Mouse (Mus musculus) embryonic facial prominence, embryonic 11.5 days (tissue): ENCODE data around the gene Ptgfrn. TPM values are rescaled to one million over a fixed set of nuclear protein-coding genes. Genes with fewer than 3 reads are reported as not detected.

Experiments used
- ATAC-seq: fragments of 200-750 bp; cut with Nextera tagmentation; replicated peaks from 2 replicates; pipeline ENCODE4 v1.8.0; 2017; ENCODE audit warnings: low read depth; ENCODE audit not compliant: insufficient number of reproducible peaks, low FRiP score, low TSS enrichment
- DNase-seq: peaks from one replicate; pipeline ENCODE4 v3.0.0-alpha.2; 2015; ENCODE audit warnings: low spot score
- H3K27ac ChIP-seq: fragments of 300-500 bp; sonication (generic); replicated peaks from 2 replicates; pipeline ENCODE4 v1.5.1; 2014; ENCODE audit warnings: mild to moderate bottlenecking, low read depth, low read length, control low read depth
- H3K27me3 ChIP-seq: fragments of 300-500 bp; sonication (generic); 2 replicates; pipeline ENCODE4 v1.6.1; 2014; ENCODE audit warnings: mild to moderate bottlenecking, low read length, moderate library complexity, mixed read lengths; ENCODE audit not compliant: control insufficient read depth, insufficient read depth
- H3K36me3 ChIP-seq: fragments of 300-500 bp; sonication (generic); replicated peaks from 2 replicates; pipeline ENCODE4 v1.6.1; 2014; ENCODE audit warnings: low read depth, mild to moderate bottlenecking, low read length, moderate library complexity, mixed read lengths; ENCODE audit not compliant: control insufficient read depth, insufficient read depth
- H3K4me1 ChIP-seq: fragments of 300-500 bp; sonication (generic); 2 replicates; pipeline ENCODE4 v1.6.1; 2014; ENCODE audit warnings: low read length, mixed read lengths; ENCODE audit not compliant: control insufficient read depth, insufficient read depth
- H3K4me2 ChIP-seq: fragments of 300-500 bp; sonication (generic); 2 replicates; pipeline ENCODE4 v1.6.1; 2014; ENCODE audit warnings: low read depth, mild to moderate bottlenecking, control low read depth, low read length, moderate library complexity
- H3K4me3 ChIP-seq: fragments of 300-500 bp; sonication (generic); 2 replicates; pipeline ENCODE4 v1.5.1; 2014; ENCODE audit warnings: low read depth, low read length, control low read depth
- H3K9ac ChIP-seq: fragments of 300-500 bp; sonication (generic); replicated peaks from 2 replicates; pipeline ENCODE4 v1.6.1; 2014; ENCODE audit warnings: mild to moderate bottlenecking, control low read depth, low read length
- H3K9me3 ChIP-seq: fragments of 300-500 bp; sonication (generic); replicated peaks from 2 replicates; pipeline ENCODE4 v1.6.1; 2016; ENCODE audit warnings: mild to moderate bottlenecking, low read length, inconsistent platforms, mixed read lengths; ENCODE audit not compliant: control insufficient read depth
- WGBS: fragments of 180-500 bp; shearing (Covaris S2); extraction: QIAGEN DNeasy Blood & Tissue Kit; methylation state at CpG from one replicate; pipeline ENCODE4 v1.1.7; 2014; 5-methylcytosine and 5-hydroxymethylcytosine counted together
- polyA plus RNA-seq: library from polyadenylated mRNA; unstranded; fragments of >200 nt; fragmentation: Nextera tagmentation; extraction: Ambion mirVana; gene quantifications from 2 replicates; pipeline ENCODE4 v1.2.1, GENCODE M21; 2014

Gene Ptgfrn
- polyA plus RNA-seq, 1 experiment from 2014 or later: 6.5 TPM

DNA sequence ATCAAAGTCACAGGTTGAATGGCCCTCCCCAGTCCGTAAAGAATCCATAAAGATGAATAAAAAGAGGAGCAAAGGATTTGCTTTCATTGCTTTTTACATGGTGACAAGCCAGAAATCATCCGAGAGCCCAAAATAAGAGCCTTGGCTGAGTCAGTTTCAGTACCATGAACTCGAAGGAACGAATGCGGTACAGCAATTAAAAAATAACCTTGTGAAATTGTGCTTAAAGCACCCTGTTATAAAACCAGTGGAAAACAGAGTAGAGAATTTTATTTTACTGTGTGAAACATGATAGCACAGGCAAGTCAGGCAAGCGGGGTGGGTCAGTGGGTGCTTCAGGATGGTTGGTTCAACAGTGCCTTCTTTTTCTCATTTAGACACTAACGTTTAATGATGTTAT lies 33.4 kb upstream of the Ptgfrn start:
- Histone ChIP-seq H3K9me3 (no peaks in the 10 kb centered on the region), H3K27me3 (no peaks in the 10 kb centered on the region), H3K4me1 (no peaks in the 10 kb centered on the region), H3K27ac (no peak overlapping the region), H3K9ac (no peak overlapping the region), H3K36me3 (no peaks in the 10 kb centered on the region), H3K4me2 (no peak overlapping the region), H3K4me3 (no peak overlapping the region)
- ATAC-seq: no peak
- 79% methylated on average over 7 of the region's 7 CpGs for WGBS
- DNase-seq: no peak

DNA sequence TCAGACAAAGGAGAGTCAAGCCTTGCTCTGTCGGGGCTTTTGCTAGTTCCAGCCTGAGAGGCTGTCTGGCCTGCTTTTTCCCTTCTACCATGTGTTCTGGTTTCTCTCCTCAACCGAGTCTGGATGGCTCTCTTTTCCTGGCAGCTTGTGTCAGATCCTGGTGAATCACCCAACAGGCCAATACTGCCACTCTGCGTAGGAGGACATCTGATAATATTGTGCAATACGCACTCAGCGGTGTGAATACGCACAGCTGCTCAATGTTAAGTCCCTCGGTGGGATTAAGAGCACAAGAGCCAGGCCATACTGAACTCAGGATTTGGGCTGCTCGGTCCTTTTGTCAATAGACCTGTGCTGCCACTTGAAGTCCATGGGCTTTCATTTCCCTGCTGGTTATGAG lies 31.8 kb upstream of the Ptgfrn start:
- no peak overlapping the region for H3K4me3 ChIP-seq
- H3K4me1 ChIP-seq: no peaks in the 10 kb centered on the region
- H3K9ac ChIP-seq: no peak overlapping the region
- H3K27ac ChIP-seq: no peak overlapping the region
- DNase-seq (no peak), ATAC-seq (no peak)
- H3K36me3 ChIP-seq: no peaks in the 10 kb centered on the region
- no peaks in the 10 kb centered on the region for H3K27me3 ChIP-seq
- H3K9me3 ChIP-seq: no peaks in the 10 kb centered on the region
- 83% methylated on average over 8 of the region's 8 CpGs for WGBS
- no peak overlapping the region for H3K4me2 ChIP-seq

- WGBS: 93% methylated on average over 7 of the region's 7 CpGs
- H3K36me3 ChIP-seq: no peaks in the 10 kb centered on the region
- H3K9me3 ChIP-seq: no peaks in the 10 kb centered on the region
- DNase-seq (no peak), ATAC-seq (no peak)
- no peak overlapping the region for H3K4me3 ChIP-seq
- no peak overlapping the region for H3K4me2 ChIP-seq
- no peak overlapping the region for H3K9ac ChIP-seq
- H3K27me3 ChIP-seq: no peaks in the 10 kb centered on the region
- H3K27ac ChIP-seq: no peak overlapping the region
- H3K4me1 ChIP-seq: peaks cover 5% of the 10 kb centered on the region
These were observed 29.9 kb upstream of the Ptgfrn start for GRCm38 (mm10) chr3:101139958-101140357.

- Histone ChIP-seq H3K9me3 (no peaks in the 10 kb centered on the region), H3K4me2 (no peak overlapping the region), H3K27ac (no peak overlapping the region), H3K27me3 (no peaks in the 10 kb centered on the region), H3K4me3 (no peak overlapping the region), H3K9ac (peak overlapping the region; percentile 9; the same call in 1 of the 2 replicates), H3K36me3 (no peaks in the 10 kb centered on the region), H3K4me1 (peaks cover 5% of the 10 kb centered on the region)
- DNase-seq (peak; percentile 55), ATAC-seq (peak; percentile 56; the same call in 1 of the 2 replicates)
- WGBS: 17% methylated on average over 11 of the region's 11 CpGs
These were observed 26.4 kb upstream of the Ptgfrn start for GRCm38 (mm10) chr3:101136483-101136882.

- H3K4me1 ChIP-seq: peaks cover 5% of the 10 kb centered on the region
- 97% methylated on average over 9 of the region's 9 CpGs for WGBS
- no peak overlapping the region for H3K4me3 ChIP-seq
- H3K9me3 ChIP-seq: no peaks in the 10 kb centered on the region
- DNase-seq: no peak
- H3K4me2 ChIP-seq: no peak overlapping the region
- H3K27me3 ChIP-seq: no peaks in the 10 kb centered on the region
- no peak overlapping the region for H3K9ac ChIP-seq
- no peak for ATAC-seq
- H3K36me3 ChIP-seq: no peaks in the 10 kb centered on the region
- no peak overlapping the region for H3K27ac ChIP-seq
These were observed 24.8 kb upstream of the Ptgfrn start for GRCm38 (mm10) chr3:101134861-101135260.

DNA sequence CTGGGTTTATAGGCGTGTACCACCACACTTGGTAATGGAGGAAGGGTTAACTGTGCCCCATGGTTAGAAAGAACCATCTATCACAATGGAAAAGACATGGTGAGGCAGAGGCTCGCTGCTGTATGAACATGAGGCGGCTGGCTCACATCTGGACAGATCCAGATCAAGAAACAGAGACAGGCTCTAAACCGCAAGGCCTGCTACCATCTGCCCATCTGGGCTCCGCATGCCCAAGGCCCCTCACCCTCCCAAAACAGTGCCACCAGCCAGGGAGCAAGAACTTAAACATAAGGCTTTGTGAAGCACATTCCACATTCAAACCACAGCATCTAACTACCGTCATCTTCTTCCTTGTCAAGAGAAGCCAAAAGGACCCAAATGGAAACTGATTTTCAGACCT lies 22.9 kb upstream of the Ptgfrn start:
- Histone ChIP-seq H3K27ac (no peak overlapping the region), H3K9ac (no peak overlapping the region), H3K4me3 (no peak overlapping the region), H3K27me3 (no peaks in the 10 kb centered on the region), H3K4me1 (peaks cover 5% of the 10 kb centered on the region), H3K4me2 (no peak overlapping the region), H3K36me3 (no peaks in the 10 kb centered on the region), H3K9me3 (no peaks in the 10 kb centered on the region)
- DNase-seq (no peak), ATAC-seq (no peak)
- 92% methylated on average over 6 of the region's 6 CpGs for WGBS

DNA sequence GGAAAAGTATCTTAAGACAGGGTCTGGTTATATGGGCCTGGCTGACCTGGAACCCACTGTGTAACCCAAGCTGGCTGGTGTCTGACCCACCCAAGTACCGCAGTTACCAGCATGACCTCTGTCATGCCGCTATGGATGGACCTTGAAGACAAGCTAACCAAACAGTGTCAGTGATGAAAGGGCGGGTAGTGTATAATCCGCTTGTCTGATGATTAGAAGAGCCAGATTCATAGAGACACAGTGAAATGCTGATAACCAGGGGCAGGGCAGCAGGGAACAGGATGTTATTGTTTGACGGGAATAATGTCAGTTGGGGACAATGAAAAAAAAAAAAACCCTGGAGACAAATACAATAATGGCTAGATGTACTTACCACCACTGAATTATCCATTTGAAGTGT lies 21.7 kb upstream of the Ptgfrn start:
- no peak overlapping the region for H3K27ac ChIP-seq
- H3K36me3 ChIP-seq: no peaks in the 10 kb centered on the region
- 84% methylated on average over 5 of the region's 5 CpGs for WGBS
- H3K4me2 ChIP-seq: no peak overlapping the region
- H3K4me3 ChIP-seq: no peak overlapping the region
- peaks cover 5% of the 10 kb centered on the region for H3K4me1 ChIP-seq
- ATAC-seq (no peak), DNase-seq (no peak)
- H3K9ac ChIP-seq: no peak overlapping the region
- no peaks in the 10 kb centered on the region for H3K9me3 ChIP-seq
- H3K27me3 ChIP-seq: no peaks in the 10 kb centered on the region

DNA sequence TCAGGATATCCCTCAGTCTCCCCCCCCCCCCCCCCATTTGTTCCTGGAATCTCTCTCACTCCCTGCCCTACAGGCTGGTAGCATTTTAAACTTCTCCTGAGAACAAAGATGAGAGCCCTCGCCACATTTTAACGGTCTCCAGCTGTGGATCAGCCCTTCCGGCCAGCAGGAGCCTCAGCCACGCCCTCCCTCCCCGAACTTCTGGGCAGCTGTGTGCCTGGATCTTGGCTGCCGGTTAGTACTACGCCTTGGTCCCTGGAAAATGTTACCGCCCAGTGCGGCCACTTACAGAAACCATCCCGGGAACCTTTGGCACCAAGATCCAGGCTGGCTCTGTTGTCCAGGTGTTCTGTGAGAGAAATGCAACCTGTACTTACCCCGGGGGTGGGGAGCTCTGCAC lies 20.4 kb upstream of the Ptgfrn start:
- ATAC-seq: peak; percentile 80
- H3K9ac ChIP-seq: peak overlapping the region; percentile 47; the same call in 1 of the 2 replicates

More for the DNA sequence above, 20.4 kb upstream of the Ptgfrn start:
- 2% methylated on average over 11 of the region's 11 CpGs for WGBS
- 0 out of 2 replicates have a peak overlapping the region, but pooled peaks have one; percentile 20 for H3K27ac ChIP-seq
- peak overlapping the region; percentile 27 for H3K4me2 ChIP-seq
- H3K9me3 ChIP-seq: no peaks in the 10 kb centered on the region
- DNase-seq: peak; percentile 88
- H3K36me3 ChIP-seq: no peaks in the 10 kb centered on the region
- no peaks in the 10 kb centered on the region for H3K27me3 ChIP-seq
- peak overlapping the region; percentile 6; the same call in 1 of the 2 replicates for H3K4me3 ChIP-seq
- no peaks in the 10 kb centered on the region; the same call in 1 of the 2 replicates for H3K4me1 ChIP-seq
